Mouse (Mus musculus): ENCODE measurements around the gene Rmdn3. TPM values are rescaled to one million over a fixed set of nuclear protein-coding genes. Genes with fewer than 3 reads are reported as not detected.

Gene Rmdn3
- 15.8 and 17.6 TPM in 2 replicates for polyA plus RNA-seq (2012; ENCODE audit: insufficient read depth, insufficient read length, missing spikeins)

GRCm38 (mm10) chr2:119156681-119157572 lies at the start of gene Rmdn3:
Rmdn3 (minus strand) TSS chr2:119157034.
- TF ChIP-seq CTCF (IDR thresholded peaks at IDR 0.05; ENCODE audit: low read depth, low read length) (no peak), POLR2A (IDR thresholded peaks at IDR 0.05; ENCODE audit: borderline replicate concordance, low read depth, low read length) (no peak)
- Histone ChIP-seq H3K4me1 (ENCODE audit: control insufficient read depth, insufficient read depth, low read length) (peaks cover 11% of the 10 kb centered on the region), H3K4me3 (ENCODE audit: insufficient read depth, low read length) (peak within 1 kb of the TSS; percentile 92), H3K27ac (ENCODE audit: insufficient read depth, low read depth, low read length) (no peak within 1 kb of the TSS)

- no peak overlapping the region for H3K27ac ChIP-seq (ENCODE audit: insufficient read depth, low read depth, low read length)
- no peak overlapping the region for H3K4me3 ChIP-seq (ENCODE audit: insufficient read depth, low read length)
- TF ChIP-seq CTCF (IDR thresholded peaks at IDR 0.05; ENCODE audit: low read depth, low read length) (no peak), POLR2A (IDR thresholded peaks at IDR 0.05; ENCODE audit: borderline replicate concordance, low read depth, low read length) (no peak)
- peaks cover 18% of the 10 kb centered on the region for H3K4me1 ChIP-seq (ENCODE audit: control insufficient read depth, insufficient read depth, low read length)
Observed at GRCm38 (mm10) chr2:119203871-119204460, 47.1 kb upstream of the Rmdn3 start.

GRCm38 (mm10) chr2:119202914-119203453 lies 46.1 kb upstream of the Rmdn3 start:
- Histone ChIP-seq H3K4me3 (ENCODE audit: insufficient read depth, low read length) (no peak overlapping the region), H3K4me1 (ENCODE audit: control insufficient read depth, insufficient read depth, low read length) (peaks cover 18% of the 10 kb centered on the region), H3K27ac (ENCODE audit: insufficient read depth, low read depth, low read length) (no peak overlapping the region)
- no peak for TF ChIP-seq CTCF (IDR thresholded peaks at IDR 0.05; ENCODE audit: low read depth, low read length)
- TF ChIP-seq POLR2A (IDR thresholded peaks at IDR 0.05; ENCODE audit: borderline replicate concordance, low read depth, low read length), result no peak

- Histone ChIP-seq H3K4me3 (ENCODE audit: insufficient read depth, low read length) (no peak overlapping the region), H3K27ac (ENCODE audit: insufficient read depth, low read depth, low read length) (no peak overlapping the region), H3K4me1 (ENCODE audit: control insufficient read depth, insufficient read depth, low read length) (peaks cover 14% of the 10 kb centered on the region)
- TF ChIP-seq POLR2A (IDR thresholded peaks at IDR 0.05; ENCODE audit: borderline replicate concordance, low read depth, low read length) (no peak), CTCF (IDR thresholded peaks at IDR 0.05; ENCODE audit: low read depth, low read length) (no peak)
Observed at GRCm38 (mm10) chr2:119198934-119199333, 42.1 kb upstream of the Rmdn3 start.

GRCm38 (mm10) chr2:119198049-119198448 lies 41.2 kb upstream of the Rmdn3 start:
- Histone ChIP-seq H3K4me3 (ENCODE audit: insufficient read depth, low read length) (no peak overlapping the region), H3K4me1 (ENCODE audit: control insufficient read depth, insufficient read depth, low read length) (peaks cover 6% of the 10 kb centered on the region), H3K27ac (ENCODE audit: insufficient read depth, low read depth, low read length) (no peak overlapping the region)
- no peak for TF ChIP-seq POLR2A (IDR thresholded peaks at IDR 0.05; ENCODE audit: borderline replicate concordance, low read depth, low read length)

- no peak overlapping the region for H3K27ac ChIP-seq (ENCODE audit: insufficient read depth, low read depth, low read length)
- TF ChIP-seq CTCF (IDR thresholded peaks at IDR 0.05; ENCODE audit: low read depth, low read length) (no peak), POLR2A (IDR thresholded peaks at IDR 0.05; ENCODE audit: borderline replicate concordance, low read depth, low read length) (no peak)
- H3K4me1 ChIP-seq (ENCODE audit: control insufficient read depth, insufficient read depth, low read length), result peaks cover under 1% of the 10 kb centered on the region; the same call in 1 of the 2 replicates
- no peak overlapping the region for H3K4me3 ChIP-seq (ENCODE audit: insufficient read depth, low read length)
Observed at GRCm38 (mm10) chr2:119197493-119197892, 40.7 kb upstream of the Rmdn3 start.

GRCm38 (mm10) chr2:119196316-119197108 lies 39.7 kb upstream of the Rmdn3 start:
- H3K27ac ChIP-seq (ENCODE audit: insufficient read depth, low read depth, low read length), result no peak overlapping the region
- no peak overlapping the region for H3K4me3 ChIP-seq (ENCODE audit: insufficient read depth, low read length)
- no peak for TF ChIP-seq CTCF (IDR thresholded peaks at IDR 0.05; ENCODE audit: low read depth, low read length)
- no peak for TF ChIP-seq POLR2A (IDR thresholded peaks at IDR 0.05; ENCODE audit: borderline replicate concordance, low read depth, low read length)
- no peaks in the 10 kb centered on the region for H3K4me1 ChIP-seq (ENCODE audit: control insufficient read depth, insufficient read depth, low read length)

- H3K4me1 ChIP-seq (ENCODE audit: control insufficient read depth, insufficient read depth, low read length), result peaks cover under 1% of the 10 kb centered on the region; the same call in 1 of the 2 replicates
- no peak for TF ChIP-seq CTCF (IDR thresholded peaks at IDR 0.05; ENCODE audit: low read depth, low read length)
- no peak for TF ChIP-seq POLR2A (IDR thresholded peaks at IDR 0.05; ENCODE audit: borderline replicate concordance, low read depth, low read length)
- no peak overlapping the region for H3K27ac ChIP-seq (ENCODE audit: insufficient read depth, low read depth, low read length)
- H3K4me3 ChIP-seq (ENCODE audit: insufficient read depth, low read length), result no peak overlapping the region
Observed at GRCm38 (mm10) chr2:119194140-119194539, 37.3 kb upstream of the Rmdn3 start.

- TF ChIP-seq CTCF (IDR thresholded peaks at IDR 0.05; ENCODE audit: low read depth, low read length) (no peak), POLR2A (IDR thresholded peaks at IDR 0.05; ENCODE audit: borderline replicate concordance, low read depth, low read length) (no peak)
- Histone ChIP-seq H3K4me1 (ENCODE audit: control insufficient read depth, insufficient read depth, low read length) (peaks cover 3% of the 10 kb centered on the region; the same call in 1 of the 2 replicates), H3K27ac (ENCODE audit: insufficient read depth, low read depth, low read length) (no peak overlapping the region), H3K4me3 (ENCODE audit: insufficient read depth, low read length) (no peak overlapping the region)
Observed at GRCm38 (mm10) chr2:119190969-119191368, 34.1 kb upstream of the Rmdn3 start.
